ENCODE assay signal across 8 mouse cellular contexts in genomic region chr4:143112439-143112838, GRCm38 (mm10).
"Had no signal": no experiment of that assay in that cellular context is flagged by ENCODE, and none has a peak within 500 bp of the region (broad histone marks: within the 10 kb centered on the region; RNA-seq: fewer than 3 reads in every experiment).

No protein-coding gene starts in this region.

- H3K4me3 ChIP-seq: layer of hippocampus, adult 2 months; limb, embryonic 12.5 days; midbrain, embryonic 12.5 days; neural tube, embryonic 13.5 days; stomach, embryonic 15.5 days had no signal

- ATAC-seq: intestine, embryonic 16.5 days; midbrain, embryonic 16.5 days had no signal

- H3K9ac ChIP-seq: limb, embryonic 12.5 days; midbrain, embryonic 12.5 days; neural tube, embryonic 13.5 days; stomach, embryonic 15.5 days had no signal

- H3K9me3 ChIP-seq: limb, embryonic 12.5 days; midbrain, embryonic 12.5 days; neural tube, embryonic 13.5 days; stomach, embryonic 15.5 days had no signal

- H3K27me3 ChIP-seq: limb, embryonic 12.5 days; midbrain, embryonic 12.5 days; neural tube, embryonic 13.5 days; stomach, embryonic 15.5 days had no signal

- H3K27ac ChIP-seq: kidney, postnatal 0 days; layer of hippocampus, adult 2 months; limb, embryonic 12.5 days; midbrain, embryonic 12.5 days; neural tube, embryonic 13.5 days; stomach, embryonic 15.5 days had no signal

- H3K4me2 ChIP-seq: limb, embryonic 12.5 days; midbrain, embryonic 12.5 days; neural tube, embryonic 13.5 days; stomach, embryonic 15.5 days had no signal
